ENCODE assay signal across 24 mouse cellular contexts in genomic region chr7:19610969-19611368, GRCm38 (mm10). TPM values are rescaled to one million over a fixed set of nuclear protein-coding genes. Genes with fewer than 3 reads are reported as not detected.
A peak's percentile ranks its signal among the peaks of the same experiment; 100 is the strongest.
DNase-seq lines count a peak whose midpoint lies in the region; ATAC-seq and TF ChIP-seq lines count a peak whose summit lies in the region.
"Had no signal": no experiment of that assay in that cellular context is flagged by ENCODE, and none has a peak within 500 bp of the region (broad histone marks: within the 10 kb centered on the region; RNA-seq: fewer than 3 reads in every experiment).

No protein-coding gene starts in this region.

- H3K4me2 ChIP-seq in hindbrain, postnatal 0 days (ENCODE audit: low read depth, low read length) = no peak overlapping the region
- no peak overlapping the region for H3K4me2 ChIP-seq in hindbrain, embryonic 11.5 days (replicated peaks; ENCODE audit: low read depth, low read length)
- no peak overlapping the region for H3K4me2 ChIP-seq in liver, embryonic 14.5 days (ENCODE audit: low read depth)
- H3K4me2 ChIP-seq: embryonic facial prominence, embryonic 15.5 days; forebrain, embryonic 15.5 days; hindbrain, embryonic 13.5 days; limb, embryonic 15.5 days; lung, embryonic 15.5 days; midbrain, embryonic 12.5 days had no signal

- H3K9ac ChIP-seq in hindbrain, postnatal 0 days (replicated peaks; ENCODE audit: low read length) = no peak overlapping the region
- H3K9ac ChIP-seq in hindbrain, embryonic 11.5 days (ENCODE audit: low read depth, low read length) = no peak overlapping the region
- no peak overlapping the region for H3K9ac ChIP-seq in liver, embryonic 14.5 days (replicated peaks)
- H3K9ac ChIP-seq: embryonic facial prominence, embryonic 15.5 days; forebrain, embryonic 15.5 days; hindbrain, embryonic 13.5 days; limb, embryonic 15.5 days; lung, embryonic 15.5 days; midbrain, embryonic 12.5 days had no signal

- H3K4me1 ChIP-seq in hindbrain, postnatal 0 days (ENCODE audit: insufficient read depth, low read length) = no peaks in the 10 kb centered on the region
- no peaks in the 10 kb centered on the region for H3K4me1 ChIP-seq in hindbrain, embryonic 11.5 days (replicated peaks; ENCODE audit: control insufficient read depth, insufficient read depth, low read length)
- no peaks in the 10 kb centered on the region for H3K4me1 ChIP-seq in liver, embryonic 14.5 days (replicated peaks; ENCODE audit: control insufficient read depth in 2 of 2, insufficient read depth in 2 of 2, low read length in 1 of 2)
- H3K4me1 ChIP-seq: embryonic facial prominence, embryonic 15.5 days; forebrain, embryonic 15.5 days; hindbrain, embryonic 13.5 days; limb, embryonic 15.5 days; lung, embryonic 15.5 days; midbrain, embryonic 12.5 days had no signal

- no peaks in the 10 kb centered on the region for H3K9me3 ChIP-seq in hindbrain, postnatal 0 days (ENCODE audit: low read length)
- no peaks in the 10 kb centered on the region for H3K9me3 ChIP-seq in hindbrain, embryonic 11.5 days (ENCODE audit: control insufficient read depth, low read length)
- H3K9me3 ChIP-seq in liver, embryonic 14.5 days (ENCODE audit: control insufficient read depth, low read length) = no peaks in the 10 kb centered on the region; the same call in 1 of the 2 replicates
- H3K9me3 ChIP-seq: embryonic facial prominence, embryonic 15.5 days; forebrain, embryonic 15.5 days; hindbrain, embryonic 13.5 days; limb, embryonic 15.5 days; lung, embryonic 15.5 days; midbrain, embryonic 12.5 days had no signal

- H3K27me3 ChIP-seq in hindbrain, postnatal 0 days (ENCODE audit: insufficient read depth, low read length) = no peaks in the 10 kb centered on the region
- H3K27me3 ChIP-seq in hindbrain, embryonic 11.5 days (ENCODE audit: control insufficient read depth, insufficient read depth, low read length) = no peaks in the 10 kb centered on the region
- no peaks in the 10 kb centered on the region for H3K27me3 ChIP-seq in liver, embryonic 14.5 days (ENCODE audit: control insufficient read depth, insufficient read depth, low read length)
- H3K27me3 ChIP-seq: embryonic facial prominence, embryonic 15.5 days; forebrain, embryonic 15.5 days; hindbrain, embryonic 13.5 days; limb, embryonic 15.5 days; lung, embryonic 15.5 days; midbrain, embryonic 12.5 days had no signal

- no peak overlapping the region for H3K27ac ChIP-seq in hindbrain, postnatal 0 days
- H3K27ac ChIP-seq in hindbrain, embryonic 11.5 days (ENCODE audit: low read depth, low read length) = no peak overlapping the region
- H3K27ac ChIP-seq in liver, embryonic 14.5 days = no peak overlapping the region
- H3K27ac ChIP-seq: embryonic facial prominence, embryonic 15.5 days; forebrain, embryonic 15.5 days; hindbrain, embryonic 13.5 days; limb, embryonic 15.5 days; lung, embryonic 15.5 days; midbrain, embryonic 12.5 days had no signal

- WGBS in hindbrain, postnatal 0 days = 78% methylated on average over 5 of the region's 5 CpGs
- 77% methylated on average over 5 of the region's 5 CpGs for WGBS in hindbrain, embryonic 11.5 days
- 71% methylated on average over 5 of the region's 5 CpGs for WGBS in liver, embryonic 14.5 days (ENCODE audit: insufficient replicate concordance)

- 0 out of 2 replicates have a peak, but pooled peaks have one; percentile 25 for TF ChIP-seq CTCF in hindbrain, postnatal 0 days (IDR thresholded peaks at IDR 0.05; ENCODE audit: low read depth)
- peak; percentile 48 for TF ChIP-seq CTCF in liver, embryonic 14.5 days (IDR thresholded peaks at IDR 0.05; ENCODE audit: low read depth)

- DNase-seq in hindbrain, postnatal 0 days (ENCODE audit: low spot score) = no peak
- no peak for DNase-seq in hindbrain, embryonic 11.5 days (ENCODE audit: low spot score)
- DNase-seq in liver, embryonic 14.5 days (ENCODE audit: low read depth in 3 of 3, low spot score in 3 of 3) = no peak
- no peak for DNase-seq in liver
- peak; percentile 46 to 50 for DNase-seq in B cell, adult 2 months
- DNase-seq in R1 (ENCODE audit: low read depth, low spot score) = peak; percentile 52
- DNase-seq in Muller cell, postnatal 12 days (ENCODE audit: inconsistent ontology term) = no peak
- no peak for DNase-seq in layer of hippocampus, postnatal 36 days
- DNase-seq: adrenal gland, postnatal 36 days; cerebellum, adult 11 months; cerebellum, adult 9-11 months; gastrocnemius, postnatal 14 days; heart, adult 18-20 months; kidney, adult 9 months; kidney, postnatal 25 days; left cerebral cortex, postnatal 4 days; thymus, postnatal 25 days had no signal

- ATAC-seq in hindbrain, postnatal 0 days = no peak
- no peak for ATAC-seq in hindbrain, embryonic 11.5 days (ENCODE audit: low FRiP score)
- no peak for ATAC-seq in liver, embryonic 14.5 days (ENCODE audit: insufficient read depth)
- ATAC-seq: forebrain, embryonic 15.5 days; inflammation-experienced regulatory T-cells, adult 6 months had no signal

- 0 out of 2 replicates have a peak, but pooled peaks cover 5% of the 10 kb centered on the region for H3K36me3 ChIP-seq in hindbrain, postnatal 0 days (ENCODE audit: insufficient read depth, low read length)
- no peaks in the 10 kb centered on the region for H3K36me3 ChIP-seq in hindbrain, embryonic 11.5 days (ENCODE audit: control insufficient read depth, insufficient read depth, low read length)
- H3K36me3 ChIP-seq in liver, embryonic 14.5 days (replicated peaks; ENCODE audit: control insufficient read depth, insufficient read depth, low read depth) = no peaks in the 10 kb centered on the region
- H3K36me3 ChIP-seq: forebrain, embryonic 15.5 days; lung, embryonic 15.5 days; midbrain, embryonic 12.5 days had no signal

- H3K4me3 ChIP-seq in hindbrain, postnatal 0 days (ENCODE audit: low read length) = no peak overlapping the region
- no peak overlapping the region for H3K4me3 ChIP-seq in hindbrain, embryonic 11.5 days (ENCODE audit: low read depth, low read length)
- no peak overlapping the region for H3K4me3 ChIP-seq in liver, embryonic 14.5 days (ENCODE audit: insufficient read depth in 1 of 2, low read depth in 2 of 2, low read length in 2 of 2)
- H3K4me3 ChIP-seq: embryonic facial prominence, embryonic 15.5 days; forebrain, embryonic 15.5 days; hindbrain, embryonic 13.5 days; limb, embryonic 15.5 days; lung, embryonic 15.5 days; midbrain, embryonic 12.5 days had no signal

- TF ChIP-seq EP300 in liver, embryonic 14.5 days (IDR thresholded peaks at IDR 0.05; ENCODE audit: low read depth) = no peak

RNA-seq across cellular contexts. Expression of gene Clasrp, which starts 6.7 kb away (rescaled TPM):
- 67.0 and 90.9 TPM in 2 replicates for total RNA-seq in hindbrain, postnatal 0 days (2014; rRNA removed)
- polyA plus RNA-seq in hindbrain, postnatal 0 days (2015; fragmentation: Nextera tagmentation; extraction: Ambion mirVana) = 70.3 and 77.5 TPM in 2 replicates
- 49.8 and 50.5 TPM in 2 replicates for polyA plus RNA-seq in hindbrain, embryonic 11.5 days (2014; fragmentation: Nextera tagmentation; extraction: Ambion mirVana)
- 21.3 and 23.3 TPM in 2 replicates for polyA plus RNA-seq in liver, embryonic 14.5 days (2012; rRNA removed)
- polyA plus RNA-seq in liver, embryonic 14.5 days (2014; fragmentation: Nextera tagmentation; extraction: Ambion mirVana) = 7.5 and 8.6 TPM in 2 replicates
- 100 to 1,000 TPM in 1 of 2 experiments, 10 to 100 TPM in 1; 90.1 to 103 TPM for total RNA-seq in layer of hippocampus, postnatal 36 days (2021)

RNA-seq across cellular contexts. Expression of gene Relb, which starts 18.3 kb away (rescaled TPM):
- total RNA-seq in hindbrain, postnatal 0 days (2014; rRNA removed) = 9.2 and 10.2 TPM in 2 replicates
- 6.5 and 6.9 TPM in 2 replicates for polyA plus RNA-seq in hindbrain, postnatal 0 days (2015; fragmentation: Nextera tagmentation; extraction: Ambion mirVana)
- polyA plus RNA-seq in hindbrain, embryonic 11.5 days (2014; fragmentation: Nextera tagmentation; extraction: Ambion mirVana) = 3.7 and 3.9 TPM in 2 replicates
- polyA plus RNA-seq in liver, embryonic 14.5 days (2012; rRNA removed) = 1.0 and 1.1 TPM in 2 replicates
- polyA plus RNA-seq in liver, embryonic 14.5 days (2014; fragmentation: Nextera tagmentation; extraction: Ambion mirVana) = 0.89 and 1.2 TPM in 2 replicates
- total RNA-seq in layer of hippocampus, postnatal 36 days (2021) = 10 to 100 TPM in 1 of 2 experiments, 1 to 10 TPM in 1; 7.3 to 10.2 TPM

RNA-seq across cellular contexts. Expression of gene Gemin7, which starts 33.6 kb away (rescaled TPM):
- 60.0 and 61.7 TPM in 2 replicates for total RNA-seq in hindbrain, postnatal 0 days (2014; rRNA removed)
- 153 and 162 TPM in 2 replicates for polyA plus RNA-seq in hindbrain, postnatal 0 days (2015; fragmentation: Nextera tagmentation; extraction: Ambion mirVana)
- polyA plus RNA-seq in hindbrain, embryonic 11.5 days (2014; fragmentation: Nextera tagmentation; extraction: Ambion mirVana) = 161 and 173 TPM in 2 replicates
- polyA plus RNA-seq in liver, embryonic 14.5 days (2012; rRNA removed) = 34.8 and 39.6 TPM in 2 replicates
- 83.1 and 91.6 TPM in 2 replicates for polyA plus RNA-seq in liver, embryonic 14.5 days (2014; fragmentation: Nextera tagmentation; extraction: Ambion mirVana)
- 10 to 100 TPM; 44.2 to 46.1 TPM for total RNA-seq in layer of hippocampus, postnatal 36 days (2021)

RNA-seq across cellular contexts. Expression of gene Zfp296, which starts 33.9 kb away (rescaled TPM):
- total RNA-seq in hindbrain, postnatal 0 days (2014; rRNA removed) = 0.25 TPM in 1 of 2 replicates, not detected in the other
- not detected in 2 replicates for polyA plus RNA-seq in hindbrain, postnatal 0 days (2015; fragmentation: Nextera tagmentation; extraction: Ambion mirVana)
- 0.22 and 0.38 TPM in 2 replicates for polyA plus RNA-seq in hindbrain, embryonic 11.5 days (2014; fragmentation: Nextera tagmentation; extraction: Ambion mirVana)
- polyA plus RNA-seq in liver, embryonic 14.5 days (2012; rRNA removed) = 0.66 and 0.96 TPM in 2 replicates
- polyA plus RNA-seq in liver, embryonic 14.5 days (2014; fragmentation: Nextera tagmentation; extraction: Ambion mirVana) = 0.38 and 0.41 TPM in 2 replicates
- total RNA-seq in layer of hippocampus, postnatal 36 days (2021) = under 1 TPM; 0.33 to 0.75 TPM

RNA-seq across cellular contexts. Expression of gene Ppp1r37, which starts 48.1 kb away (rescaled TPM):
- 125 and 128 TPM in 2 replicates for total RNA-seq in hindbrain, postnatal 0 days (2014; rRNA removed)
- polyA plus RNA-seq in hindbrain, postnatal 0 days (2015; fragmentation: Nextera tagmentation; extraction: Ambion mirVana) = 27.0 and 27.7 TPM in 2 replicates
- 4.2 and 5.8 TPM in 2 replicates for polyA plus RNA-seq in hindbrain, embryonic 11.5 days (2014; fragmentation: Nextera tagmentation; extraction: Ambion mirVana)
- polyA plus RNA-seq in liver, embryonic 14.5 days (2012; rRNA removed) = 21.8 and 27.0 TPM in 2 replicates
- polyA plus RNA-seq in liver, embryonic 14.5 days (2014; fragmentation: Nextera tagmentation; extraction: Ambion mirVana) = 1.5 and 2.0 TPM in 2 replicates
- total RNA-seq in layer of hippocampus, postnatal 36 days (2021) = 100 to 1,000 TPM; 113 to 120 TPM

Comparison
In these comparisons a context has a peak if more than half of its experiments do, and no peak if none do; other contexts are left out.
1. DNase-seq: peak in B cell, adult 2 months (2 of 2) and R1 (single experiment); none in hindbrain, postnatal 0 days (single experiment), hindbrain, embryonic 11.5 days (single experiment), liver, embryonic 14.5 days (0 of 3), liver (single experiment), Muller cell, postnatal 12 days (single experiment) and layer of hippocampus, postnatal 36 days (0 of 2).